Mouse (Mus musculus) mouse embryonic stem cell (cell line): ENCODE data around the gene Cdk17.

Source experiments
- in situ Hi-C, 2 experiments: fragments of 300-500 bp; cut with MboI; formaldehyde crosslinking; loops; 1 replicate in 1 of 2; 3 replicates in 1 of 2; pipeline ENCODE4 v1.14.3; 2019 to 2020; ENCODE audit warnings: low sequenced_read_pairs in 2 of 2, low pct_unique_long_range_greater_than_20kb in 1 of 2, mixed read lengths in 1 of 2; ENCODE audit not compliant: unreplicated experiment in 1 of 2

The Cdk17 gene

DNA sequence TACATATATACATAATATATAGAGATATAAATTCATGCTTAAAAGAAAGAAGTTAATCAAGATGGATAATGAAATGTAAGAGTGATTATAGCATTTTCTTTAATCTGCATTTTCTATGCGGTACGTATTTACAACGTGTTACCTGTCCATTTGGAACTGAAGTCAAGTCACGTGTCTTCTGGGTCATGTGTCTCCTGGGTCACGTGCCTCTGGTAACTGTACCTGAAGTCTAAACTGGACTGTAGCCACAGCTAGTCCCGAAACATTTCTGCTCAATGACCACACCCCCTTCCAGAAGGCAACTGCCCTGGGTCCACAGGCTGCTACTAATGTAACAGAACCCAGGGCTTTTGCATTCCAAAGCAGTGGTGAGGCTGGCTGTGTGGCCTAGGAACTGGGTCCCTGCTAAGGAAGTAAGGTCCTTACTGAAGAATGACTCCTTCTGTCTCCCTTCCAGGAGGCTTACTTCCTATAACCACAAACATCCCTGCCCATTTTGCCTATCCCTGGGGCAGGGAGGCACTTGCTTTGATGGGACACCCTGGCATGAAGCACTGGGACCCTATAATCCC is 110.3 kb downstream of the Cdk17 start:
- in situ Hi-C loops = no loop called here

GRCm38 (mm10) chr10:93271831-93272230 is 111.2 kb downstream of the Cdk17 start:
- in situ Hi-C loops = no loop called here

DNA sequence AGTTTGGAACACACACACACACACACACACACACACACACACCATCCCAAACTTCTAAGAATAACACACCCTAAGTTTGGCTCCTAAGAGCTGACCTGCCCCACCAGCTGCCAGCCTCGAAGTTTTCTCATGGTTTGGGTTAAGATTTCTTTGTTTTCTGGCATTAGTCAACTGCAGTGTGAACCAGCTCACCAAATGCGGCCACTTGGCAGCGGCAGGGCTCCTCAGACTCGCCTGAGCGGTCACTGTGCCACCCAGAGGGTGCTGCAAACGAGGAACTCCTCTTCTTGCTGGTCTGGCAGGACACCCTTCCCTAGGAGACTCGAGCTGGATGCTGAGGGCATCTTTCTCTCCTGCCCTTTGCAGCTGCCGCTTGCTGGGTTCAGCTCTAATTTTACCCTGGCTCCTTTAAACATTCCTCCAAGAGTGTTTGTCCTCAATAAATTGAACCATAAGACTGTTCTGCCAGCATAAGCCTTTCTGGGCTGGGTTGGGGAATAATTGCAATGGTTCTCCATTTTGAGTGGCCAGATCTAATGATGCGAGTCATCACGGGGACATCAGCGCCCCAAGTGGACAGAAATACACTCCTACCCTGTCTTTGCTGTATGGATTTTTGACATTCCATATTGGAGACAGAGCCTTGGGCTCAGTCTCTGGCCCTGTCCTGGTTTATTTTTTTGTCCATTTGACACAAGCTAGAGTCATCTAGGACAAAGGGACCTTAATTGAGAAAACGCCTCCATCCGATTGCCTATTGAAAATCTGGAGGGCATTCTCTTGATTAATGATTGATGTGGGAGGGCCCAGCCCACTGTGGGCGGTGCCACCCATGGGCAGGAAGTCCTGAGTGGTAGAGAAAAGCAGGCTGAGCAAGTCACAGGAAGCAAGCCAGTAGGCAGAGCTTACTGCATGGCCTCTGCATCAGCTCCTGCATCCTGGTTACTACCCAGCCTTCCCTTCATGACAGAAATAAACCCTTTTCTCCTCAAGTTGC is 112.6 kb downstream of the Cdk17 start:
- in situ Hi-C loops = no loop called here

DNA sequence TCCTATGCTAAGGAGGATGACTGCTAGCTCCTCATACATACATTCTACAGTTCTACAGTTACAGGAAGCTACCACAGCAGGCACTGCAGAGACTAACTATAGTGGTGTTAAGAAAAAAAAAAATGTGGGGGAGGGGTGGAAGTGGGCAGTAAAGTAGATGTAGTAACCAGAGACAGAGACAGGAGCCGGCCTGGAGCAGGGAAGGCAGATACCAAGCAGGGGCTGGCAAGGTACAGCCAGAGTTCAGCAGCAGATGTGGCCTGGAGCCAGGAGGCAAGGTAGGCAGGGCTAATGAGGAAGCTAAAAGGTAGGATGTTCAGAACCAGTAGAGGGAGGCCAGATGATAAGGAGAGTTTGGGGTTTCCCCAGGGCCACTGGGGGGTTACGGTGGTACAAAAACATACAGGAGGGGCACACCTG is 113.6 kb downstream of the Cdk17 start:
- in situ Hi-C loops = no loop called here

DNA sequence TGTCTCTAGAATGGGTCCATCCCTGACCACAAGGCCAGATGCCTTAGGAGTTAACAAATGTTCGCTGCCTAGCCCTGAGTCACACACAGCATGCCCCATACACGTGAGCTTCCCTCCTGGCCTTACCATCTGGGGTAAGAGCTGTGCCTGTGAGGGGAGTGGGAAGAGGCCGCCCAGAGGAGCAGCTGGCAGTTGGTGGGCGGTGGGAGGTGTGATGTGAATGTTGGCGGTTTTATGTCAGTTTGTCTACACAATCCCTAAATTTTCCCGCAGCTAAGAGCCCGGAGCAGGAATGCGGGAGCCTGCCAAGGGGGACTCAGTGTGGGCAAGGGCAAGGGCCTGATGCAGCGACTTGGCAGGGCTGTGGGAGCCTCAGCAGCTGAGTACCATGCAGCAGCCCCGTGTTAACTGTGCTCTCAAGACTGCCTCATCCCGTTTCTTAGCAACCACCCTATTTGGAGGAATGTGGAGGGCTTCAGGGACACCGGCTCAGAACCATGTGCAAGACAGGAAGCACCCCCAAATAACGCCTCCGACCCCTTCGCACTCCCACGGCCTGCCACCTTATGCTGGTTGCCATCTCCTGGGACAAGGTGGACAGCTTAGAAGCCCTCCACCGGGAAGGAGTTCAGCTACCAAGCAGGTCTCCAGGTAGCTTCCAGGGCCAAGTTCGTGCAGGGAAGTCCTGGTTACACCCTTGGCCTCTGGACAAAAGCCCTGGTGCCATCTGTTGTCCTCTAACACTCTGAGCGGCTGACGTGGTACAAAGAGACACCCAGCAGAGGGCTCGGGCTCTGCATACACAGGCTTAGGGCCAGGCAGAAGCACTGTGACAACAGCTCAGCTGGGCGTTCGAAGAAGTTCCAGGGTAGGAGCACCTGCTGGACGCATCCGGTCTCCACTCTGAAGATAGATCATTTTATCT is 114.8 kb downstream of the Cdk17 start:
- in situ Hi-C loops = loop anchor here in 1 of 2 experiments (25.0 kb wide), 1 partner anchor 312 kb away; the partner anchor contains the start of gene Snrpf

DNA sequence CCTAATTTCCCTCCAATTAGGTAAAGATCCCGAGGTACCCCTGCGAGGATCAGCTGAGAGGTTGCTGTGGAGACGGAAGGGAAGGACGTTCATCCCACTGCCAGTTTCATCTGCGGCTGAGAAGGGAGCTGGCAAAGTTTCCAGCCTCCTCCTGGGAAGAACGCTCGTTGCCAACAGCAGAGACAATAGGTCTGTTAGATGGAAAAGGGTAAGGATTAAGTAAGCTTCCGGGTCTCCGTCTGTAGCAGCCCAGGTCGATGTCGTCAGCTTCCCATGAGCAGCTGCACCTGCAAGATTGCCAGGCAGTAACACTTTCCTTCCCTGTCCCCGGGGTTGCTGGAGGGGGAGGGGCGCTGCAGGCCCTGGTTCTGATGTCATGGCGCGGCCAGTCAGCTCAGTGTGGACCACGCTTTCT is 115.7 kb downstream of the Cdk17 start:
- in situ Hi-C loops = loop anchor here in 1 of 2 experiments (25.0 kb wide), 1 partner anchor 311 kb away; the partner anchor contains the start of gene Snrpf

DNA sequence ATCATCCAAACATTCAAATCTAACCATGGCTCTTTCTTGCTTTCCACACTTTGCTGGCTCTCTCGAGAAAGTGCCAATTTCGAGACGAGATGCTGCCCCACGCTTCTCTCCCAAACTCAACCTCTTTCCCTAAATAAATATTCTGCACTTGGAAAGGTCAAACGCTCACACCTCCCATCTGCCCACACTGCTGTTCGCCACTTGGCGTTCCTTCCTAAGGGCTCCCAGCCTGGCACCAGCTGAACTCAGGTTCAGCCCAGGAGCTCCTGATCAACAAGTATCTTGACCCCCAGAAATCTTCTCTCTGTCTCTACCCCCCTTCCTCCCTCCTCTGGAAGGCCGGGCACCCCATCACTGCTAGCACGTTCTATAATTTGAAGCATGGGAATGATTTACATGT is 116.2 kb downstream of the Cdk17 start:
- in situ Hi-C loops = loop anchor here in 1 of 2 experiments (25.0 kb wide), 1 partner anchor 310 kb away; the partner anchor contains the start of gene Snrpf

- in situ Hi-C loops = loop anchor here in 1 of 2 experiments (25.0 kb wide), 1 partner anchor 309 kb away; the partner anchor contains the start of gene Snrpf
These were observed 117.7 kb downstream of the Cdk17 start for GRCm38 (mm10) chr10:93278361-93278760.

- in situ Hi-C loops = loop anchor here in 1 of 2 experiments (25.0 kb wide), 1 partner anchor 308 kb away; the partner anchor contains the start of gene Snrpf
These were observed 118.4 kb downstream of the Cdk17 start for GRCm38 (mm10) chr10:93279062-93279461.

DNA sequence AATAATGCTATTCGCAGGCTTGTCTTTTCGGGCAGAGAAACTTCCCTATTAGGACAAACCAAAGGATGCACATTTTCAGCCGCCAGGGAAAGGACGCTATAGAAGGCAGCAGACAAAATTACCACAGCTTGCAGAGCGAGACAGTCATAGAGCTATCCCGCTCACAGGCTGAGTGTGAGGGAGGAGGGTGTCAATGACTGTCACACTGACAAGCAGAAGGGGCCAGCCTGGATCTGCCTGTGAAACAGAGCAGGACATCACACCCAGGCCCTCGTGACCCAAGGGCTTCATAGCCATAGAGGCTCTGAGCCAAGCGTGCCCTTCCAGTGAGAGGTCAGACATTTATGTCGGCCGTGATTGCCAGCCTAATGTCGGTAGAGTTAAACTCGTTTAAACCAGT is 119.9 kb downstream of the Cdk17 start:
- in situ Hi-C loops = loop anchor here (5.0 to 25.0 kb wide), 4 partner anchors 87 to 307 kb away; partner anchors contain the start of gene Snrpf (in 1 of the 2)

GRCm38 (mm10) chr10:93281092-93281491 is 120.4 kb downstream of the Cdk17 start:
- in situ Hi-C loops = loop anchor here (5.0 to 25.0 kb wide), 4 partner anchors 86 to 306 kb away; partner anchors contain the start of gene Snrpf (in 1 of the 2)

DNA sequence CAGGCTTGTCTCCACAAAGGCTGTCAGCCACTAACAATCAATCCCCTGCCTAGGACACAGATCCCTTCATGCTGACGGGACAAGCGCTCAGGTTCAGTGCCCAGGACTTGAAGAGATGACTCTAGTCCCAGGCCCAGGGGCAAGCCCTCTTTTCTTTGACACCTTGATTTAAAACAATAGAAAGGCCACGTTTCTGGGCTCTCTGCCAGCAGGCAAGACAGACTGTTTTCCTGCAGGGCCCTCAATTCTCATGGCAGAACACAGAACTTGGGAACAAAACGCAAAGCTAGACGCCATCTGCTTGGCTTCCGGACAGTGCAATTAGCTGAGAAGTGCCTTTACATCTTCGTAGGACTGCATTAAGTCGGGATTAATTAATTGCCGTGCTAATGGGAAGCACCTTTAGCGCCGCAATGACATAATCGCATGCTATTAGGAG is 121.9 kb downstream of the Cdk17 start:
- in situ Hi-C loops = loop anchor here (5.0 to 25.0 kb wide), 4 partner anchors 85 to 305 kb away; partner anchors contain the start of gene Snrpf (in 1 of the 2)

GRCm38 (mm10) chr10:93283258-93283657 is 122.6 kb downstream of the Cdk17 start:
- in situ Hi-C loops = loop anchor here (5.0 to 25.0 kb wide), 4 partner anchors 84 to 304 kb away; partner anchors contain the start of gene Snrpf (in 1 of the 2)

DNA sequence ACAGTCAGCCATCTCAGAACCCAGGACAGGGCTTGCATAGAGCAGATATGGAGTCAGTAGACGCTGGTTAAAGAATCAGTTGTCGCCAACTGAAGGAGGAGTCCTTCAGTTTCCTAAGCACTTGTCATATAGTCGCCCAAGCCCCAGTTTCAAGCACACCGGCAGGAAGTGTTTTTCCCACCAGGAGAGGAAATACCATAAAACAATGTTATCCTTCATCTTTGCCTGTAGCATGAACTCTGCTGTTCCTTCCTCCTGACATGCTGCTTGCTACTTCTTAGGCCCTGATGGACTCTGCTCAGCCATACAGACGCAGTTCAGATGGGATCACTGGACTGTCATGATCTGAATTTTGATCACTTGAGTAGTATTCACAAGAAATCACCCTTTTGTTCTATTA is 124.8 kb downstream of the Cdk17 start:
- in situ Hi-C loops = loop anchor here (10.0 to 25.0 kb wide), 3 partner anchors 139 to 302 kb away; partner anchors contain the start of gene Snrpf (in 1 of the 2)

- in situ Hi-C loops = loop anchor here (10.0 to 25.0 kb wide), 3 partner anchors 137 to 300 kb away; partner anchors contain the start of gene Snrpf (in 1 of the 2)
These were observed 127.0 kb downstream of the Cdk17 start for GRCm38 (mm10) chr10:93287551-93288145.

DNA sequence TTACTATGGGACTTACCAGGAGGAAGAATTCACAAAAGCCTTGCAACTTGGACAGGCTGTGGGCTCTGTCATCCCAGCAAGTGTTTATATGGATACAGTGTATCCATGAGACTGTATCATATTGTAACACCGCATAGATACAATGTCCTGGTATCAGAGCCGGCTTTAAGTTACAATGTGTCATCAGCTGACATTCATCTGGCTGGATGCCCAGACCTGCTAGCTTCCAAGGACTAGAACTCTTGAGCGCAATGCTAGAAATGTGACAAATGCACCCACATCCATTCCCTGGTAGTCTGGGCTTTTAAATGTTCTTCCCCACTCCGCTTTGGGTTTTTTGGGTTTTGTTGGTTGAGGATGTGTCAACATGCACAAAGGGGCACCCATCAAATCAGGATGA is 127.7 kb downstream of the Cdk17 start:
- in situ Hi-C loops = loop anchor here (10.0 to 25.0 kb wide), 3 partner anchors 136 to 299 kb away; partner anchors contain the start of gene Snrpf (in 1 of the 2)

GRCm38 (mm10) chr10:93289404-93289803 is 128.7 kb downstream of the Cdk17 start:
- in situ Hi-C loops = loop anchor here (10.0 to 25.0 kb wide), 3 partner anchors 135 to 298 kb away; partner anchors contain the start of gene Snrpf (in 1 of the 2)
